Mouse (Mus musculus) kidney, embryonic 14.5 days (tissue): ENCODE data around the gene Fam167b. TPM values are rescaled to one million over a fixed set of nuclear protein-coding genes. Genes with fewer than 3 reads are reported as not detected.

Source experiments
- ATAC-seq: fragments of 200-750 bp; cut with Nextera tagmentation; 2 replicates; pipeline ENCODE4 v1.8.0; 2017; ENCODE audit warnings: moderate number of reproducible peaks, mild to moderate bottlenecking, moderate TSS enrichment, moderate library complexity; ENCODE audit not compliant: low FRiP score, low TSS enrichment
- H3K27ac ChIP-seq: fragments of 300-500 bp; sonication (generic); 2 replicates; pipeline ENCODE4 v1.5.1; 2014; ENCODE audit warnings: low read depth, mild to moderate bottlenecking, low read length, moderate library complexity, mixed read lengths
- H3K27me3 ChIP-seq: fragments of 300-500 bp; sonication (generic); 2 replicates; pipeline ENCODE4 v1.6.1; 2014; ENCODE audit warnings: mild to moderate bottlenecking, low read length; ENCODE audit not compliant: control insufficient read depth, insufficient read depth
- H3K36me3 ChIP-seq: fragments of 300-500 bp; sonication (generic); 2 replicates; pipeline ENCODE4 v1.6.1; 2014; ENCODE audit warnings: low read length, mixed read lengths; ENCODE audit not compliant: control insufficient read depth, insufficient read depth
- H3K4me1 ChIP-seq: fragments of 300-500 bp; sonication (generic); 2 replicates; pipeline ENCODE4 v1.6.1; 2014; ENCODE audit warnings: low read length, mixed read lengths; ENCODE audit not compliant: control insufficient read depth, insufficient read depth
- H3K4me2 ChIP-seq: fragments of 300-500 bp; sonication (generic); replicated peaks from 2 replicates; pipeline ENCODE4 v1.6.1; 2014; ENCODE audit warnings: low read depth, mild to moderate bottlenecking, low read length
- H3K4me3 ChIP-seq: fragments of 300-500 bp; sonication (generic); 2 replicates; pipeline ENCODE4 v1.5.1; 2014; ENCODE audit warnings: mild to moderate bottlenecking, low read length
- H3K9ac ChIP-seq: fragments of 300-500 bp; sonication (generic); 2 replicates; pipeline ENCODE4 v1.6.1; 2014; ENCODE audit warnings: low read depth, mild to moderate bottlenecking, low read length, moderate library complexity
- H3K9me3 ChIP-seq: fragments of 300-500 bp; sonication (generic); 2 replicates; pipeline ENCODE4 v1.6.1; 2016; ENCODE audit warnings: low read length; ENCODE audit not compliant: control insufficient read depth
- WGBS: fragments of 180-500 bp; shearing (Covaris S2); extraction: QIAGEN DNeasy Blood & Tissue Kit; methylation state at CpG from one replicate; pipeline ENCODE4 v1.1.7; 2014; 5-methylcytosine and 5-hydroxymethylcytosine counted together
- polyA plus RNA-seq: library from polyadenylated mRNA; unstranded; fragments of >200 nt; fragmentation: Nextera tagmentation; extraction: Ambion mirVana; gene quantifications from 2 replicates; pipeline ENCODE4 v1.2.1, GENCODE M21; 2014

Gene Fam167b
- polyA plus RNA-seq, 1 experiment from 2014 or later, result 17.7 TPM

GRCm38 (mm10) chr4:129573093-129573370 lies 5.3 kb downstream of the Fam167b start:
- no peaks in the 10 kb centered on the region for H3K36me3 ChIP-seq
- H3K9ac ChIP-seq, result no peak overlapping the region
- no peaks in the 10 kb centered on the region for H3K27me3 ChIP-seq
- peaks cover 7% of the 10 kb centered on the region for H3K4me1 ChIP-seq
- no peak for ATAC-seq
- H3K9me3 ChIP-seq, result no peaks in the 10 kb centered on the region
- WGBS, result 83% methylated on average over 4 of the region's 4 CpGs
- no peak overlapping the region for H3K4me3 ChIP-seq
- no peak overlapping the region for H3K4me2 ChIP-seq
- H3K27ac ChIP-seq, result no peak overlapping the region

GRCm38 (mm10) chr4:129572236-129573092 lies 5.9 kb downstream of the Fam167b start:
- H3K4me1 ChIP-seq, result peaks cover 7% of the 10 kb centered on the region
- H3K9me3 ChIP-seq, result no peaks in the 10 kb centered on the region
- no peak overlapping the region for H3K4me3 ChIP-seq
- no peaks in the 10 kb centered on the region for H3K36me3 ChIP-seq
- no peak overlapping the region for H3K4me2 ChIP-seq
- H3K9ac ChIP-seq, result no peak overlapping the region
- peak overlapping the region; percentile 14; the same call in 1 of the 2 replicates for H3K27ac ChIP-seq
- no peaks in the 10 kb centered on the region for H3K27me3 ChIP-seq
- WGBS, result 82% methylated on average over 13 of the region's 13 CpGs
- ATAC-seq, result no peak

- Histone ChIP-seq H3K36me3 (no peaks in the 10 kb centered on the region), H3K4me2 (no peak overlapping the region), H3K4me3 (no peak overlapping the region), H3K4me1 (peaks cover 7% of the 10 kb centered on the region), H3K27ac (no peak overlapping the region), H3K9ac (no peak overlapping the region), H3K9me3 (no peaks in the 10 kb centered on the region), H3K27me3 (no peaks in the 10 kb centered on the region)
- WGBS, result 80% methylated on average over 8 of the region's 8 CpGs
- no peak for ATAC-seq
Measured at GRCm38 (mm10) chr4:129571551-129572084, 6.7 kb downstream of the Fam167b start.

- Histone ChIP-seq H3K27me3 (no peaks in the 10 kb centered on the region), H3K27ac (no peak overlapping the region), H3K4me3 (no peak overlapping the region), H3K4me2 (no peak overlapping the region), H3K4me1 (peaks cover 1% of the 10 kb centered on the region), H3K9ac (no peak overlapping the region), H3K36me3 (no peaks in the 10 kb centered on the region), H3K9me3 (no peaks in the 10 kb centered on the region)
- no peak for ATAC-seq
- WGBS, result 88% methylated on average over 6 of the region's 6 CpGs
Measured at GRCm38 (mm10) chr4:129570028-129570427, 8.3 kb downstream of the Fam167b start.

DNA sequence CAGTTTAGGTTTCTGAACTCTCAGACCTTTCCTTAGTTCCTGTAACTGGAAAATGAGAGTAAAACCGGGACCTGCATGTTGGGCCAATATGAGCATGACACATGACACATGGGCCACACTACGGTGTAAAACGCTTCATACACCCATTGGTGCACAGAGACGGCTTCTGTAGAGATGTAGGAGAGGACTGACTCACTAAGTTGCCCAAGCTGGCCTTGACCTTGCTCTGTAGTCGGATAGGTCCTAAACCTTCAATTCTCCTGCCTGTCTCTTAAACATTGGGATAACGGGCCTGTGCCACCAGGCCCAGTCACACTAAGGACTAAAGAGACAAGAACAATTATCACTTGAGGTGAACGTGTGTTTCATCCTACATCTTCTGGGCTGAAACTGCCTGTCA lies 10.0 kb downstream of the Fam167b start:
- Histone ChIP-seq H3K27ac (no peak overlapping the region), H3K4me1 (peaks cover 4% of the 10 kb centered on the region; the same call in 1 of the 2 replicates), H3K4me3 (no peak overlapping the region), H3K4me2 (no peak overlapping the region), H3K27me3 (no peaks in the 10 kb centered on the region), H3K9ac (no peak overlapping the region), H3K36me3 (no peaks in the 10 kb centered on the region), H3K9me3 (no peaks in the 10 kb centered on the region)
- WGBS, result 92% methylated on average over 7 of the region's 7 CpGs
- no peak for ATAC-seq

DNA sequence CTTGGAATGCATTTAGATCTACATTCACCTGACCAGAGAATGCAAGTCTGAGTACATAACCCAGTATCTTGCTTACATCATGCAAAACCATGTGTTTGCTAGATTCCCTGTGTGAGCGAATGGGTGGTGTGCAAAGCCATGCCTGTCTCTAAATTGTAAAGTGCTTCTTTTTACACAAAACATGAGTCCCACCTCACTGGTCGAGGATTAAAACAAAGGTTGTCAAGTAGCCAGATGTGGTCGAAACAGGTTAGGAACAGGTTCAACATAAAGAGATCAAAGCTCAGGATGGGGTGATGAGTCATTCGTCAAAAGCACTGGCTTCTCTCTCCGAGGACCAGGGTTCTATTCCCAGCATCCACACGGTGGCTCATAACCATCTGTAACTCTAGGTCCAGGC lies 13.2 kb downstream of the Fam167b start:
- no peak overlapping the region for H3K9ac ChIP-seq
- H3K27me3 ChIP-seq, result no peaks in the 10 kb centered on the region
- H3K9me3 ChIP-seq, result no peaks in the 10 kb centered on the region
- peaks cover 7% of the 10 kb centered on the region; the same call in 1 of the 2 replicates for H3K4me1 ChIP-seq
- H3K4me3 ChIP-seq, result no peak overlapping the region
- H3K4me2 ChIP-seq, result no peak overlapping the region
- no peaks in the 10 kb centered on the region for H3K36me3 ChIP-seq
- no peak overlapping the region for H3K27ac ChIP-seq
- WGBS, result 83% methylated on average over 6 of the region's 6 CpGs
- no peak for ATAC-seq

GRCm38 (mm10) chr4:129563718-129564117 lies 14.6 kb downstream of the Fam167b start:
- no peaks in the 10 kb centered on the region for H3K36me3 ChIP-seq
- no peaks in the 10 kb centered on the region for H3K9me3 ChIP-seq
- ATAC-seq, result peak; percentile 91
- no peak overlapping the region for H3K4me2 ChIP-seq
- H3K4me3 ChIP-seq, result no peak overlapping the region
- H3K9ac ChIP-seq, result no peak overlapping the region
- WGBS, result 12% methylated on average over 8 of the region's 8 CpGs
- H3K27ac ChIP-seq, result peak overlapping the region; percentile 6; the same call in 1 of the 2 replicates
- peaks cover 7% of the 10 kb centered on the region; the same call in 1 of the 2 replicates for H3K4me1 ChIP-seq
- H3K27me3 ChIP-seq, result no peaks in the 10 kb centered on the region

GRCm38 (mm10) chr4:129561184-129561583 lies 17.2 kb downstream of the Fam167b start:
- Histone ChIP-seq H3K36me3 (no peaks in the 10 kb centered on the region), H3K27ac (no peak overlapping the region), H3K9me3 (no peaks in the 10 kb centered on the region), H3K4me3 (no peak overlapping the region), H3K9ac (no peak overlapping the region), H3K4me1 (peaks cover 12% of the 10 kb centered on the region; the same call in 1 of the 2 replicates), H3K4me2 (no peak overlapping the region), H3K27me3 (no peaks in the 10 kb centered on the region)
- no peak for ATAC-seq
- 81% methylated on average over 5 of the region's 5 CpGs for WGBS

GRCm38 (mm10) chr4:129558321-129558955 lies 19.9 kb downstream of the Fam167b start:
- H3K27ac ChIP-seq, result no peak overlapping the region
- no peak for ATAC-seq
- no peak overlapping the region for H3K4me2 ChIP-seq
- H3K9ac ChIP-seq, result no peak overlapping the region
- H3K27me3 ChIP-seq, result no peaks in the 10 kb centered on the region
- WGBS, result 84% methylated on average over 12 of the region's 12 CpGs
- H3K4me3 ChIP-seq, result no peak overlapping the region
- no peaks in the 10 kb centered on the region for H3K36me3 ChIP-seq
- H3K9me3 ChIP-seq, result no peaks in the 10 kb centered on the region
- H3K4me1 ChIP-seq, result peaks cover 9% of the 10 kb centered on the region; the same call in 1 of the 2 replicates
